Mouse (Mus musculus): Measurements from ENCODE around the gene Asb2.
A peak's percentile ranks its signal among the peaks of the same experiment; 100 is the strongest.

Asb2 gene

GRCm38 (mm10) chr12:103315831-103316545 is 39.8 kb downstream of the Asb2 start:
- DNase-seq = no peak

- no peak for DNase-seq
Observed at GRCm38 (mm10) chr12:103314640-103315361, 41.0 kb downstream of the Asb2 start.

GRCm38 (mm10) chr12:103313871-103314639 is 41.7 kb downstream of the Asb2 start:
- no peak for DNase-seq

GRCm38 (mm10) chr12:103313274-103313673 is 42.5 kb downstream of the Asb2 start:
- no peak for DNase-seq

- DNase-seq = peak; percentile 79
Observed at GRCm38 (mm10) chr12:103311921-103312320, 43.9 kb downstream of the Asb2 start.

- no peak for DNase-seq
Observed at GRCm38 (mm10) chr12:103310744-103311267, 45.0 kb downstream of the Asb2 start, which contains the start of gene Fam181a. Gene Fam181a (plus strand): TSS chr12:103310975.

- peak; percentile 38 for DNase-seq
Observed at GRCm38 (mm10) chr12:103306720-103307119, 49.1 kb downstream of the Asb2 start.

GRCm38 (mm10) chr12:103306224-103306623 is 49.6 kb downstream of the Asb2 start:
- no peak for DNase-seq

- no peak for DNase-seq
Observed at GRCm38 (mm10) chr12:103302960-103303359, 52.8 kb downstream of the Asb2 start.

GRCm38 (mm10) chr12:103301645-103302044 is 54.2 kb downstream of the Asb2 start:
- DNase-seq = peak; percentile 73

GRCm38 (mm10) chr12:103300493-103300892 is 55.3 kb downstream of the Asb2 start:
- peak; percentile 16 for DNase-seq

GRCm38 (mm10) chr12:103296292-103296691 is 59.5 kb downstream of the Asb2 start:
- no peak for DNase-seq

- no peak for DNase-seq
Observed at GRCm38 (mm10) chr12:103292366-103292765, 63.4 kb downstream of the Asb2 start.

- DNase-seq = no peak
Observed at GRCm38 (mm10) chr12:103287276-103287675, 68.5 kb downstream of the Asb2 start.

GRCm38 (mm10) chr12:103283411-103283810 is 72.4 kb downstream of the Asb2 start:
- DNase-seq = peak; percentile 47

GRCm38 (mm10) chr12:103282936-103283335 is 72.9 kb downstream of the Asb2 start:
- peak; percentile 9 for DNase-seq

GRCm38 (mm10) chr12:103281912-103282311 is 73.9 kb downstream of the Asb2 start:
- peak; percentile 75 for DNase-seq

GRCm38 (mm10) chr12:103281491-103281890 is 74.3 kb downstream of the Asb2 start:
- DNase-seq = no peak

- no peak for DNase-seq
Observed at GRCm38 (mm10) chr12:103276422-103276821, 79.4 kb downstream of the Asb2 start.

GRCm38 (mm10) chr12:103273732-103274131 is 82.1 kb downstream of the Asb2 start:
- DNase-seq = no peak

GRCm38 (mm10) chr12:103273051-103273450 is 82.8 kb downstream of the Asb2 start:
- no peak for DNase-seq

GRCm38 (mm10) chr12:103272176-103272575 is 83.6 kb downstream of the Asb2 start:
- no peak for DNase-seq

Measured in kidney, adult 18-20 months (tissue).